Mouse (Mus musculus): Measurements from ENCODE around the gene Dagla.

Dagla gene

GRCm38 (mm10) chr19:10203146-10203847, 101.4 kb downstream of the Dagla start:
- no peak for DNase-seq (ENCODE audit: low spot score in 2 of 2)

- DNase-seq (ENCODE audit: low spot score in 2 of 2): peak; percentile 46 to 75
These were observed 106.0 kb downstream of the Dagla start for GRCm38 (mm10) chr19:10198723-10199122.

- DNase-seq (ENCODE audit: low spot score in 2 of 2): no peak
These were observed 106.4 kb downstream of the Dagla start for GRCm38 (mm10) chr19:10198286-10198685.

GRCm38 (mm10) chr19:10197130-10197529, 107.5 kb downstream of the Dagla start:
- no peak for DNase-seq (ENCODE audit: low spot score in 2 of 2)

Measured in frontal cortex, postnatal 14 days (tissue).